Mouse (Mus musculus) G1E (cell line): ENCODE data around the gene Ctc1.

ENCODE experiments used
- CTCF ChIP-seq: IDR thresholded peaks from 2 replicates; pipeline ENCODE4 v1.5.1; 2012; ENCODE audit warnings: low read depth, low read length, inconsistent platforms, mixed read lengths
- GATA1 ChIP-seq: IDR thresholded peaks from 2 replicates; pipeline ENCODE4 v1.6.1; 2012; ENCODE audit warnings: borderline replicate concordance, low read length, inconsistent platforms, mixed read lengths

DNA sequence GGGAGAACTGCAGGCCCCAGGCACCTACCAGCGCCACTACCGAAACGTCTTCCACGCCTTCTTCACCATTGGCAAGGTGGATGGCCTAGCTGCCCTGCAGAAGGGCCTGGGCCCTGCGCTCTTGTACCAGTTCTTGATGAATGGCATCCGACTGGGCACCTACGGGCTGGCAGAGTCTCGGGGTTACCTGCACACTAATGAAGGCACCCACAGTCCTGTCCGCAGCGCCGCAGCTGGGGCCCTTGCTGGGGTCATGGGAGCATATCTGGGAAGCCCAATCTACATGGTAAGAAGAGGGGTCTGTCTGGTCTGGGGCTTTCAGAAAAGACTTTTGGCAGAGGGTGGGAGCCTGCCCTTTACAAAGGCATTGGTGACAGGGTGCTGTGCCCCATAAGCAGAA, 47.0 kb upstream of the Ctc1 start:
- TF ChIP-seq CTCF (no peak), GATA1 (no peak)
